Mouse (Mus musculus) embryonic stem cell, embryonic (primary cell): ENCODE data around the gene Tbc1d22a.

Experiments
- CTCF ChIA-PET, 4 experiments: fragments of 300-600 bp in 2 of 4; fragments of 350-600 bp in 2 of 4; sonication (Branson Sonifier 250); formaldehyde crosslinking; loops; one replicate each; lab custom pipeline; 2022; ENCODE audit warnings: inconsistent platforms in 2 of 4; lab: Charles Lee
- POLR2A ChIA-PET, 4 experiments: fragments of 300-600 bp in 2 of 4; fragments of 350-600 bp in 2 of 4; sonication (Branson Sonifier 250); formaldehyde crosslinking; loops; one replicate each; lab custom pipeline; 2022; ENCODE audit warnings: antibody characterized with exemption in 4 of 4, inconsistent platforms in 1 of 4; lab: Charles Lee

The Tbc1d22a gene

GRCm38 (mm10) chr15:86212193-86212592, 2.1 kb upstream of the Tbc1d22a start:
- ChIA-PET POLR2A (interaction anchor here in 3 of 4 experiments (0.5 to 3.3 kb wide), 5 partner anchors 8 to 742 kb away, joined by 3 to 26 read pairs (median 4); no protein-coding TSS in a partner anchor), CTCF (interaction anchor here in 1 of 4 experiments (0.7 kb wide), 1 partner anchor 24 kb away, joined by 6 read pairs; no protein-coding TSS in a partner anchor)

- ChIA-PET CTCF (interaction anchor here (0.5 to 1.1 kb wide), 5 partner anchors 11 to 80 kb away, joined by 3 to 22 read pairs (median 3); no protein-coding TSS in a partner anchor), POLR2A (interaction anchor here in 3 of 4 experiments (0.6 to 4.0 kb wide), 16 partner anchors 10 to 514 kb away, joined by 3 to 33 read pairs (median 4); no protein-coding TSS in a partner anchor)
These were observed 416 bp downstream of the Tbc1d22a start for GRCm38 (mm10) chr15:86214549-86215201.

GRCm38 (mm10) chr15:86216641-86217040, 2.4 kb downstream of the Tbc1d22a start:
- CTCF ChIA-PET, result interaction anchor here in 1 of 4 experiments (0.9 kb wide), 1 partner anchor 77 kb away, joined by 3 read pairs; no protein-coding TSS in a partner anchor
- POLR2A ChIA-PET, result interaction anchor here in 2 of 4 experiments (1.1 to 4.0 kb wide), 2 partner anchors 12 to 13 kb away, joined by 5 to 33 read pairs; no protein-coding TSS in a partner anchor

- CTCF ChIA-PET, result interaction anchor here in 1 of 4 experiments (0.5 kb wide), 1 partner anchor 30 kb away, joined by 6 read pairs; no protein-coding TSS in a partner anchor
- POLR2A ChIA-PET, result interaction anchor here in 1 of 4 experiments (0.9 kb wide), 1 partner anchor 17 kb away, joined by 5 read pairs; no protein-coding TSS in a partner anchor
These were observed 5.4 kb downstream of the Tbc1d22a start for GRCm38 (mm10) chr15:86219534-86220228.

- ChIA-PET POLR2A (interaction anchor here in 1 of 4 experiments (0.6 to 0.9 kb wide), 2 partner anchors 18 to 206 kb away, joined by 3 to 5 read pairs; no protein-coding TSS in a partner anchor), CTCF (interaction anchor here in 1 of 4 experiments (0.5 kb wide), 1 partner anchor 29 kb away, joined by 6 read pairs; no protein-coding TSS in a partner anchor)
These were observed 6.0 kb downstream of the Tbc1d22a start for GRCm38 (mm10) chr15:86220229-86220630.

GRCm38 (mm10) chr15:86220715-86221114, 6.5 kb downstream of the Tbc1d22a start:
- POLR2A ChIA-PET, result interaction anchor here in 1 of 4 experiments (0.6 to 1.3 kb wide), 3 partner anchors 11 to 207 kb away, joined by 3 to 5 read pairs (median 3); no protein-coding TSS in a partner anchor
- CTCF ChIA-PET, result no interaction called here

- POLR2A ChIA-PET, result interaction anchor here in 2 of 4 experiments (0.8 to 2.1 kb wide), 4 partner anchors 11 to 27 kb away, joined by 3 to 8 read pairs (median 4); no protein-coding TSS in a partner anchor
- CTCF ChIA-PET, result interaction anchor here in 2 of 4 experiments (0.5 to 0.7 kb wide), 3 partner anchors 78 to 494 kb away, joined by 5 to 10 read pairs (median 6); no protein-coding TSS in a partner anchor
These were observed 7.1 kb downstream of the Tbc1d22a start for GRCm38 (mm10) chr15:86221369-86221768.

- CTCF ChIA-PET, result interaction anchor here in 3 of 4 experiments (0.5 to 0.7 kb wide), 7 partner anchors 48 to 1080 kb away, joined by 3 to 10 read pairs (median 5); no protein-coding TSS in a partner anchor
- POLR2A ChIA-PET, result interaction anchor here in 3 of 4 experiments (0.6 to 2.1 kb wide), 9 partner anchors 9 to 308 kb away, joined by 3 to 8 read pairs (median 3); no protein-coding TSS in a partner anchor
These were observed 7.6 kb downstream of the Tbc1d22a start for GRCm38 (mm10) chr15:86221901-86222300.

- ChIA-PET CTCF (interaction anchor here in 2 of 4 experiments (0.6 to 1.1 kb wide), 2 partner anchors 15 to 139 kb away, joined by 3 read pairs; no protein-coding TSS in a partner anchor), POLR2A (interaction anchor here in 3 of 4 experiments (0.6 to 1.5 kb wide), 4 partner anchors 10 to 57 kb away, joined by 3 to 4 read pairs (median 4); partner anchors contain the start of gene Tbc1d22a (in 1 of the 3))
These were observed 10.8 kb downstream of the Tbc1d22a start for GRCm38 (mm10) chr15:86224972-86225551.

GRCm38 (mm10) chr15:86226221-86226620, 12.0 kb downstream of the Tbc1d22a start:
- ChIA-PET POLR2A (interaction anchor here in 1 of 4 experiments (0.9 kb wide), 1 partner anchor 12 kb away, joined by 3 read pairs; the partner anchor contains the start of gene Tbc1d22a), CTCF (interaction anchor here in 2 of 4 experiments (0.6 to 0.8 kb wide), 2 partner anchors 14 to 717 kb away, joined by 3 to 4 read pairs; no protein-coding TSS in a partner anchor)

- CTCF ChIA-PET, result interaction anchor here in 1 of 4 experiments (0.6 kb wide), 1 partner anchor 718 kb away, joined by 4 read pairs; no protein-coding TSS in a partner anchor
- POLR2A ChIA-PET, result interaction anchor here in 1 of 4 experiments (0.9 kb wide), 1 partner anchor 13 kb away, joined by 3 read pairs; the partner anchor contains the start of gene Tbc1d22a
These were observed 12.7 kb downstream of the Tbc1d22a start for GRCm38 (mm10) chr15:86226968-86227367.

- POLR2A ChIA-PET, result no interaction called here
- CTCF ChIA-PET, result interaction anchor here in 2 of 4 experiments (0.9 to 2.5 kb wide), 3 partner anchors 12 to 42 kb away, joined by 3 to 6 read pairs (median 3); no protein-coding TSS in a partner anchor
These were observed 13.9 kb downstream of the Tbc1d22a start for GRCm38 (mm10) chr15:86228186-86228585.

GRCm38 (mm10) chr15:86229088-86229487, 14.8 kb downstream of the Tbc1d22a start:
- POLR2A ChIA-PET, result no interaction called here
- CTCF ChIA-PET, result interaction anchor here in 1 of 4 experiments (2.5 kb wide), 1 partner anchor 11 kb away, joined by 6 read pairs; no protein-coding TSS in a partner anchor

GRCm38 (mm10) chr15:86229623-86230022, 15.4 kb downstream of the Tbc1d22a start:
- ChIA-PET POLR2A (interaction anchor here in 1 of 4 experiments (0.6 kb wide), 1 partner anchor 77 kb away, joined by 7 read pairs; no protein-coding TSS in a partner anchor), CTCF (interaction anchor here in 1 of 4 experiments (2.5 kb wide), 1 partner anchor 11 kb away, joined by 6 read pairs; no protein-coding TSS in a partner anchor)

GRCm38 (mm10) chr15:86231170-86231569, 16.9 kb downstream of the Tbc1d22a start:
- CTCF ChIA-PET, result no interaction called here

GRCm38 (mm10) chr15:86231831-86232512, 17.7 kb downstream of the Tbc1d22a start:
- ChIA-PET POLR2A (interaction anchor here in 1 of 4 experiments (1.4 kb wide), 1 partner anchor 11 kb away, joined by 3 read pairs; no protein-coding TSS in a partner anchor), CTCF (interaction anchor here in 1 of 4 experiments (0.5 kb wide), 1 partner anchor 580 kb away, joined by 3 read pairs; no protein-coding TSS in a partner anchor)

More at GRCm38 (mm10) chr15:86231170-86231569, 16.9 kb downstream of the Tbc1d22a start:
- POLR2A ChIA-PET, result interaction anchor here in 1 of 4 experiments (1.4 kb wide), 1 partner anchor 10 kb away, joined by 3 read pairs; no protein-coding TSS in a partner anchor
